Mouse (Mus musculus) lung, adult 2 months (tissue): ENCODE results near the gene Sfswap. TPM values are rescaled to one million over a fixed set of nuclear protein-coding genes. Genes with fewer than 3 reads are reported as not detected.
"Not testable (repeated sequence)": the region's sequence is repeated elsewhere in the genome, so short reads cannot be mapped to it uniquely, and the experiment has no call there.

ENCODE experiments used
- DNase-seq: peaks from one replicate; pipeline ENCODE4 v3.0.0; 2022
- H3K4me1 ChIP-seq: fragments of 200-500 bp; 2 replicates; pipeline ENCODE4 v1.6.1; 2011; ENCODE audit warnings: low read length; ENCODE audit not compliant: control insufficient read depth, insufficient read depth
- H3K4me3 ChIP-seq: fragments of 200-500 bp; replicated peaks from 2 replicates; pipeline ENCODE3; 2011; ENCODE audit warnings: low read depth, mild to moderate bottlenecking, control low read depth, low read length; ENCODE audit errors: extremely low read depth
- CTCF ChIP-seq: fragments of 200-500 bp; IDR thresholded peaks from 2 replicates; pipeline ENCODE4 v1.5.1; 2011; ENCODE audit warnings: mild to moderate bottlenecking, low read length, control low read depth; ENCODE audit not compliant: insufficient read depth
- POLR2A ChIP-seq: fragments of 200-500 bp; IDR thresholded peaks from 2 replicates; pipeline ENCODE4 v1.6.1; 2011; ENCODE audit warnings: low read depth, mild to moderate bottlenecking, control low read depth, low read length, borderline replicate concordance; ENCODE audit errors: extremely low read depth
- WGBS: fragments of 180-500 bp; shearing (Covaris S2); methylation state at CpG from one replicate; pipeline ENCODE4 v1.1.7; 2018; 5-methylcytosine and 5-hydroxymethylcytosine counted together
- polyA plus RNA-seq: library from polyadenylated mRNA; depleted of rRNA; stranded (reverse); fragments of >200 nt; gene quantifications from 2 replicates; pipeline ENCODE4 v1.2.3, GENCODE M21; 2012; rRNA removed

Sfswap gene
- polyA plus RNA-seq, 1 experiment: 83.4 TPM

- TF ChIP-seq POLR2A: no peak
- TF ChIP-seq CTCF: peak; percentile 4; the same call in 1 of the 2 replicates
- H3K4me3 ChIP-seq: no peak overlapping the region
- H3K4me1 ChIP-seq: no peaks in the 10 kb centered on the region
- 40% methylated on average over 16 of the region's 16 CpGs for WGBS
- DNase-seq: peak; percentile 8
Observed at GRCm38 (mm10) chr5:129602071-129602487, 101.1 kb downstream of the Sfswap start.

- TF ChIP-seq POLR2A (no peak), CTCF (no peak)
- no peak for DNase-seq
- Histone ChIP-seq H3K4me1 (no peaks in the 10 kb centered on the region), H3K4me3 (no peak overlapping the region)
- 84% methylated on average over 8 of the region's 8 CpGs for WGBS
Observed at GRCm38 (mm10) chr5:129607476-129607875, 106.5 kb downstream of the Sfswap start.

GRCm38 (mm10) chr5:129611060-129611459 is 110.0 kb downstream of the Sfswap start:
- DNase-seq: peak; percentile 51
- TF ChIP-seq POLR2A (no peak), CTCF (peak; percentile 73)
- whole genome bisulfite sequencing: 0% methylated on average over 1 of the region's 1 CpGs
- H3K4me3 ChIP-seq: no peak overlapping the region
- H3K4me1 ChIP-seq: no peaks in the 10 kb centered on the region

GRCm38 (mm10) chr5:129620600-129620999 is 119.6 kb downstream of the Sfswap start:
- H3K4me1 ChIP-seq, H3K4me3 ChIP-seq, DNase-seq: not testable (repeated sequence)
- 57% methylated on average over 9 of the region's 9 CpGs for WGBS

Other genes with a start within 250 kb of the Sfswap start
- gene Mmp17, start 82.9 kb downstream of the Sfswap start, polyA plus RNA-seq: 2.6 and 3.4 TPM in 2 replicates
- gene Zfp11, start 168.9 kb downstream of the Sfswap start, polyA plus RNA-seq: 1.6 and 2.1 TPM in 2 replicates
- not detected in 2 replicates for gene Sept14, start 207.3 kb downstream of the Sfswap start, polyA plus RNA-seq
- gene Mrps17, start 214.3 kb downstream of the Sfswap start, polyA plus RNA-seq: 57.2 and 61.3 TPM in 2 replicates
- 37.6 and 51.5 TPM in 2 replicates for gene Nipsnap2, start 223.8 kb downstream of the Sfswap start, polyA plus RNA-seq